Mouse (Mus musculus): ENCODE data around the gene Helq. TPM values are rescaled to one million over a fixed set of nuclear protein-coding genes. Genes with fewer than 3 reads are reported as not detected.

Helq gene
- total and polyA plus RNA-seq, 3 experiments, result 22.7 to 32.2 TPM; not detected in 1

DNA sequence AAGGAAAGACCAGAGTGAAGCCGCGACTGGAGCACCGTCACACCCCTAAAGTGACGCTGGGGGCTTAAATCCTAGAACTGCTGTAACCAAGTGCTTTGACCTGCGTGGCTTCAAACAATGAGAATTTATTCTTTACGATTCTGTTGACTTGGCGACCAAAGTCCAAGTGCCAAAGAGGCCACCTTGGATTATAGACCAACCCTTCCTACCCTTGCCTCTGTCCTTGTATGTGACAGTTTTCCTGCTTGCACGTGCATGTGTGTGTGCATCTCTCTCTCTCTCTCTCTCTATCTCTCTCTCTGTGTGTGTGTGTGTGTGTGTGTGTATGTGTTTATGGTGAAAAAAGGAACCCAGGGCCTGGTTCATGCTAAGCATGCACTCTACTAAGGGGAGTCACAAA lies 59.6 kb downstream of the Helq start (continued):
- TF ChIP-seq RCOR1 (IDR thresholded peaks at IDR 0.05; ENCODE audit: low read depth, low read length), result no peak

DNA sequence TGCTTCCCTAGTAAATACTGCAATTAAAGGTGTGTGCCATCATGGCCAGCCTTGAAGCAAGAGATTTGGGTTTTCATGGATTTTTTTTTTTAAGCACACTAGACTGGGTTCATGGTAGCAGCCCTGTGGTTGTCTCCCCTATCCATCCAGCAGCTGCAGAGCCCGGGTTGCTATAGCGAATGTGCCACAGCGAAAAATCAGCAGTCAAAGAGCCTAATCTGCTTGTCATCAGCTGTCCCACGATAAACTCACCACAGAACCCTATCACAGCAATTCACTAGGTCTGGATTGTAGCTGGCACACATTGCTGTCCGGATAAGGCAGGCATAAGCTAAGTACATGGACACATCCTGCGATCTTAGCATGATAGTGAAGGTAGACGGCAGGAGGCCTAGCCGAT lies 61.5 kb downstream of the Helq start:
- Histone ChIP-seq H3K36me3 (ENCODE audit: control insufficient read depth in 1 of 2, insufficient read depth in 2 of 2, low read length in 2 of 2) (peaks cover 0 to 4% of the 10 kb centered on the region in 2 experiments; a peak in 1 of 4 replicates), H3K27me3 (ENCODE audit: control insufficient read depth in 1 of 2, insufficient read depth in 2 of 2, low read length in 2 of 2) (no peaks in the 10 kb centered on the region), H3K4me3 (ENCODE audit: control insufficient read depth in 1 of 2, insufficient read depth in 1 of 2, low read depth in 2 of 2, low read length in 2 of 2) (no peak overlapping the region), H3K4me1 (ENCODE audit: control insufficient read depth in 1 of 2, insufficient read depth in 2 of 2, low read length in 2 of 2) (peaks cover 2 to 6% of the 10 kb centered on the region in 2 experiments; a peak in 3 of 4 replicates), H3K27ac (ENCODE audit: control insufficient read depth, low read depth, low read length) (no peak overlapping the region), H3K79me2 (ENCODE audit: control insufficient read depth, insufficient read depth, low read length, poor library complexity) (no peaks in the 10 kb centered on the region), H3K9me3 (replicated peaks; ENCODE audit: insufficient read depth, low read length) (no peaks in the 10 kb centered on the region), H3K9ac (ENCODE audit: control insufficient read depth, low read depth, low read length, poor library complexity, severe bottlenecking) (no peak overlapping the region)
- no peak for DNase-seq (ENCODE audit: low read depth, low spot score)
- peak; percentile 22; the same call in 1 of the 2 replicates for TF ChIP-seq RCOR1 (IDR thresholded peaks at IDR 0.05; ENCODE audit: low read depth, low read length)
- TF ChIP-seq CHD2 (IDR thresholded peaks at IDR 0.05; ENCODE audit: low read length), result no peak

GRCm38 (mm10) chr5:100734535-100734934 lies 63.9 kb downstream of the Helq start:
- TF ChIP-seq ETS1 (IDR thresholded peaks at IDR 0.05; ENCODE audit: low read depth, low read length) (no peak), GATA1 (IDR thresholded peaks at IDR 0.05; ENCODE audit: low read depth, low read length) (peak; percentile 77), MYC (IDR thresholded peaks at IDR 0.05; ENCODE audit: low read depth, low read length) (no peak), TCF12 (IDR thresholded peaks at IDR 0.05; ENCODE audit: low read depth, low read length) (peak; percentile 84), EP300 (IDR thresholded peaks at IDR 0.05; ENCODE audit: low read depth in 1 of 2, low read length in 2 of 2) (peak; percentile 52 to 64; a peak in 2 of 4 replicates)

DNA sequence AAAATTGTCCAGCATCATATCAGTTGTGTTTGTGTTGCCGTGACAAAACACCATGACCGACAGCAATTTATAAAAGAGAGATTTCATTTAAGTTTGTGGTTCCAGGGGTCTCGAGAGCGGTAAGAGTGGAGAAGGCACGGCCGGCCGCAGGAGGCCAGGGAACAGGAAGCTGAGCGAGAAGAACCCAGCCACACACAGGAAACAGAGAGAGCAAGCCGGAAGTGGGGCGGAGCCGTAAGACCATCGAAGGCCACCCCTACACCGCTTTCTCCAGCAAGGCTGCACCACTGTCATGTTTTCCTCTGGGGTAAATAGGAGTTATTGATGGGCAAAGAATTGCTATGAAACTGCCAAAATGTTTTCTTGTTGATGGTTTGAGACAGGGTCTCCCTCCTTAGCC lies 69.6 kb downstream of the Helq start:
- no peaks in the 10 kb centered on the region for H3K79me2 ChIP-seq (ENCODE audit: control insufficient read depth, insufficient read depth, low read length, poor library complexity)
- no peak overlapping the region for H3K27ac ChIP-seq (ENCODE audit: control insufficient read depth, low read depth, low read length)
- H3K36me3 ChIP-seq (ENCODE audit: control insufficient read depth in 1 of 2, insufficient read depth in 2 of 2, low read length in 2 of 2), result no peaks in the 10 kb centered on the region
- no peaks in the 10 kb centered on the region for H3K9me3 ChIP-seq (replicated peaks; ENCODE audit: insufficient read depth, low read length)
- no peak overlapping the region for H3K4me3 ChIP-seq (ENCODE audit: control insufficient read depth in 1 of 2, insufficient read depth in 1 of 2, low read depth in 2 of 2, low read length in 2 of 2)
- TF ChIP-seq POLR2A (IDR thresholded peaks at IDR 0.05; ENCODE audit: control insufficient read depth in 1 of 2, insufficient read depth in 1 of 2, low read depth in 1 of 2, low read length in 2 of 2, poor library complexity in 1 of 2), result no peak
- TF ChIP-seq USF1 (IDR thresholded peaks at IDR 0.05; ENCODE audit: low read depth, low read length), result no peak
- TF ChIP-seq ZNF384 (IDR thresholded peaks at IDR 0.05; ENCODE audit: low read depth, low read length), result no peak
- TF ChIP-seq POLR2AphosphoS2 (IDR thresholded peaks at IDR 0.05; ENCODE audit: low read length), result no peak
- TF ChIP-seq MAFK (IDR thresholded peaks at IDR 0.05; ENCODE audit: borderline replicate concordance, low read depth, low read length), result no peak
- TF ChIP-seq CHD2 (IDR thresholded peaks at IDR 0.05; ENCODE audit: low read length), result no peak
- no peak for TF ChIP-seq SIN3A (IDR thresholded peaks at IDR 0.05; ENCODE audit: low read length)
- no peak for TF ChIP-seq ETS1 (IDR thresholded peaks at IDR 0.05; ENCODE audit: low read depth, low read length)
- H3K9ac ChIP-seq (ENCODE audit: control insufficient read depth, low read depth, low read length, poor library complexity, severe bottlenecking), result no peak overlapping the region
- DNase-seq (ENCODE audit: low read depth, low spot score), result no peak
- H3K4me1 ChIP-seq (ENCODE audit: control insufficient read depth in 1 of 2, insufficient read depth in 2 of 2, low read length in 2 of 2), result no peaks in the 10 kb centered on the region; a peak in 1 of 4 replicates
- no peaks in the 10 kb centered on the region for H3K27me3 ChIP-seq (ENCODE audit: control insufficient read depth in 1 of 2, insufficient read depth in 2 of 2, low read length in 2 of 2)

More at GRCm38 (mm10) chr5:100734535-100734934, 63.9 kb downstream of the Helq start:
- Histone ChIP-seq H3K9ac (ENCODE audit: control insufficient read depth, low read depth, low read length, poor library complexity, severe bottlenecking) (no peak overlapping the region), H3K36me3 (ENCODE audit: control insufficient read depth in 1 of 2, insufficient read depth in 2 of 2, low read length in 2 of 2) (peaks cover 0 to 4% of the 10 kb centered on the region in 2 experiments; a peak in 1 of 4 replicates), H3K27ac (ENCODE audit: control insufficient read depth, low read depth, low read length) (no peak overlapping the region), H3K27me3 (ENCODE audit: control insufficient read depth in 1 of 2, insufficient read depth in 2 of 2, low read length in 2 of 2) (no peaks in the 10 kb centered on the region), H3K4me1 (ENCODE audit: control insufficient read depth in 1 of 2, insufficient read depth in 2 of 2, low read length in 2 of 2) (peaks cover 2 to 6% of the 10 kb centered on the region in 2 experiments; a peak in 3 of 4 replicates), H3K4me3 (ENCODE audit: control insufficient read depth in 1 of 2, insufficient read depth in 1 of 2, low read depth in 2 of 2, low read length in 2 of 2) (no peak overlapping the region), H3K79me2 (ENCODE audit: control insufficient read depth, insufficient read depth, low read length, poor library complexity) (no peaks in the 10 kb centered on the region), H3K9me3 (replicated peaks; ENCODE audit: insufficient read depth, low read length) (no peaks in the 10 kb centered on the region)
- DNase-seq (ENCODE audit: low read depth, low spot score), result peak; percentile 13
